Mouse (Mus musculus) monocyte, adult 2 months (primary cell): Measurements from ENCODE around the gene Emp3.

Experiments used
- DNase-seq, 2 experiments: peaks; one replicate each; pipeline ENCODE4 v3.0.0; 2022; ENCODE audit warnings: low spot score in 2 of 2, low read depth in 1 of 2

Gene Emp3

DNA sequence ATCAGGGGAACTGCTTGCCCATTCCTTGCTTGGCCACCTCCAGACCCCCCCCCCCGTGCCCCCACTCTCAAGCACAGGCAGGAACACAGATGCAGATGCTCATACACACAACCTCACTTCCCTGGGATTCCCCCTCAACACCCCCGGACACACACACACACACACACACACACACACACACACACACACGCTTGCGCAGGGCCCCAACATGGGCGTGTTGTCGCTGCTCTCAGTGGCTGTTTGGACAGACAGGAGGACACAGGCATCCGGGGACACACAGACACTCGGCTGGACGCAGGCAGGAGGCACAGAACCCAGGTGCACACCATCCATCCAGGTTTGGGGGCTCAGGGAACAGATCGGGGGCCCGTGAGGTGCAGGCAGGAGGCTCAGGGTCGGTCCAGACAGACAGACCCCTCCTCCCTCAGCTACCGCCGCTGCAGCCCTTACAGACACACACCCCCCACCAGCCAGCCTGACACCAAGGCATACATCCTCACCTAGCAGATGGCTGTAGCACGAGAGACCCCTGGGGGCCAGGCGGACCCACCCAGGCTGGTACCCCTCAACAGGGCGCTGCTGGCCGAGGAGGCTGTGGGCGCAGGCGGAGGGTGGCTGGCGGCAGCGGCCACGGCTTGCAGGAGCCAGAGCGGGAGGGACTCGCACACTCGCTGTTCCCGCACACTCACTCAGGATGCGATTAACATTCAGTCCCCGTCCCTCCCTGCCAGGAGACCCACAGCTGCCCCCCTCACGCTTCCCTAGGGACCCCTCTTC lies 50.7 kb downstream of the Emp3 start:
- DNase-seq = no peak

DNA sequence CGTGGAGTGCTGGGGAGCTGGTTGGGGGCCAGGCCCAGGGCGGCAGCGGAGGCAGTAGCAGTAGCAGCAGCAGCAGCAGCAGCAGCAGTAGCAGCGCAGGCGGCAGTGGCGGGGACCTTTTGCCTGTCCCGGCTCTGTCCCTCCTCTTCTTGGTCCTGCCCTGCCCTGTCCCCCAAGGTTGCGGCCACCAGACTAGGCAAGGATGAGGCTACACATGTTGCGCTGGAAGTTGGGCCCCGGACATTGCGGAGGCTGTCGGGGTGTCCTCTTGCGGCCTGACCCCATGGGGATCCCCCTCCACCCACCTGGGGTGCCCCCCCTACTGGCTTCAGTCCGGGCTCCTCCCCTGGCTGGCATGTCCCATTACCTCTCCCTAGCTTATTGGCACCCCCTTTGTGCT lies 51.4 kb downstream of the Emp3 start:
- DNase-seq = no peak

DNA sequence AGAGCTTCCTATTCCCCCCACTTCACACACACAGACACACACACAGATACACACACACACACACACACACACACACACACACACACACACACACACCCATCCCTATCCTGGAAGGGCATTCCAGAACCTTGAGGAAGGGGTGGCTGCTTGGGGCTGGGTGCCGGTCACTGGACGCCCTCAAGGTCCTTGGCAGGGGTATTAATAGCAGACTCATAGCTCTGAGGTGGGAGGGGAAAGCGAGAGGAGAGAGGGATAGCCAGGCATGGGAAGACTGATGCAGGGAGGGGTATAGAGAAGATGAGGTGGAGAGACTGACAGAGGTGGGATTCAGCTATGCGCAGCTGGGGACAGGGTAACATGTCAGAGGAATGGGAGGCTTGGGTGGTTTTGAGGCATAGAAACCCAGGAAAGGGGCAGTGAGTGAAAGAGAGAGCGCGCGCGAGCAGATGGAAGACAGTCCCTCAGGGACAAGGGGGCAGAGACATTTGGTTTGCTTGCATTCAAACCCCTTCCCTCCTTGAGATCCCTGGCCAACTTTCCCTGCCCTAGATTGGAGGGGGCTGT lies 52.0 kb downstream of the Emp3 start:
- no peak for DNase-seq
